Mouse (Mus musculus) E14TG2a.4 (cell line): ENCODE measurements around the gene Rufy2.

ENCODE experiments used
- H3K27me3 ChIP-seq: 2 replicates; pipeline ENCODE4 v1.6.1; 2014; ENCODE audit warnings: low read length, control low read depth; ENCODE audit not compliant: insufficient read depth
- H3K36me3 ChIP-seq: 2 replicates; pipeline ENCODE4 v1.6.1; 2014; ENCODE audit warnings: low read length, control low read depth; ENCODE audit not compliant: insufficient read depth
- H3K4me1 ChIP-seq: replicated peaks from 2 replicates; pipeline ENCODE4 v1.6.1; 2014; ENCODE audit warnings: low read depth, low read length, control low read depth
- H3K4me3 ChIP-seq: replicated peaks from 2 replicates; pipeline ENCODE4 v1.5.1; 2014; ENCODE audit warnings: mild to moderate bottlenecking, low read length
- H3K9me3 ChIP-seq: 2 replicates; pipeline ENCODE4 v1.6.1; 2014; ENCODE audit warnings: low read length, control low read depth
- CTCF ChIP-seq: conservative IDR thresholded peaks from 2 replicates; pipeline ENCODE4 v1.5.1; 2014; ENCODE audit warnings: low read length
- NANOG ChIP-seq: IDR thresholded peaks from 2 replicates; pipeline ENCODE4 v1.6.1; 2014; ENCODE audit warnings: borderline replicate concordance, low read length, mixed read lengths
- POU5F1 ChIP-seq: IDR thresholded peaks from 2 replicates; pipeline ENCODE4 v1.6.1; 2014; ENCODE audit warnings: low read length, borderline replicate concordance

Rufy2 gene

GRCm38 (mm10) chr10:63032267-63032666 is 52.2 kb downstream of the Rufy2 start:
- H3K27me3 ChIP-seq: no peaks in the 10 kb centered on the region; the same call in 1 of the 2 replicates
- H3K9me3 ChIP-seq: no peaks in the 10 kb centered on the region
- H3K4me1 ChIP-seq: peaks cover 12% of the 10 kb centered on the region
- H3K4me3 ChIP-seq: no peak overlapping the region
- no peaks in the 10 kb centered on the region for H3K36me3 ChIP-seq
- TF ChIP-seq CTCF (no peak), NANOG (no peak), POU5F1 (no peak)

- no peak for TF ChIP-seq CTCF
- no peak for TF ChIP-seq POU5F1
- TF ChIP-seq NANOG: no peak
- H3K36me3 ChIP-seq: no peaks in the 10 kb centered on the region
- H3K4me3 ChIP-seq: no peak overlapping the region
- H3K9me3 ChIP-seq: no peaks in the 10 kb centered on the region
- peaks cover 10% of the 10 kb centered on the region for H3K4me1 ChIP-seq
- peaks cover 3% of the 10 kb centered on the region for H3K27me3 ChIP-seq
Measured at GRCm38 (mm10) chr10:63032956-63033355, 52.9 kb downstream of the Rufy2 start.

GRCm38 (mm10) chr10:63038571-63039320 is 58.7 kb downstream of the Rufy2 start:
- Histone ChIP-seq H3K4me1 (0 out of 2 replicates have a peak, but pooled peaks cover 3% of the 10 kb centered on the region), H3K27me3 (peaks cover 9% of the 10 kb centered on the region), H3K4me3 (peak overlapping the region; percentile 57), H3K36me3 (no peaks in the 10 kb centered on the region), H3K9me3 (no peaks in the 10 kb centered on the region)
- TF ChIP-seq POU5F1: no peak
- no peak for TF ChIP-seq NANOG
- TF ChIP-seq CTCF: no peak

GRCm38 (mm10) chr10:63039867-63040628 is 60.0 kb downstream of the Rufy2 start:
- H3K27me3 ChIP-seq: peaks cover 9% of the 10 kb centered on the region
- 0 out of 2 replicates have a peak, but pooled peaks cover 3% of the 10 kb centered on the region for H3K4me1 ChIP-seq
- H3K9me3 ChIP-seq: no peaks in the 10 kb centered on the region
- TF ChIP-seq POU5F1: no peak
- H3K36me3 ChIP-seq: no peaks in the 10 kb centered on the region
- no peak overlapping the region for H3K4me3 ChIP-seq

DNA sequence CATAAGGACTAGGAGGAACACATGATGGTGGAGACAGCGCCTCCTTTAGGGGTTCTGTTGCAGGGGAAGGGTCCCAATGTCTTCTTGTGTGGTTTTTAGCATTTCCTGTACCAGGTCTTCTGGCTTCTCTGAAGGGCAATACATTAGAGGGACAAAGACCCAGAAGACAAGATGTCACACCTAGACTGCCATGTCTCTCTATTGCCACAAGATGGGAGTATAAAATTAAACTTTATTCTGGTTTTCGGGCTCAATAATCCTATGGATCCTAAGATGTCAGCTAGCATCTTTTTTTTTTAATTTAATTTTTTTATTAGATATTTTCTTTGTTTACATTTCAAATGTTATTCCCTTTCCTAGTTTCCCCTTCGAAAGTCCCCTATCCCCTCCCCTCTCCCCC is 63.1 kb downstream of the Rufy2 start:
- TF ChIP-seq POU5F1: no peak
- no peak for TF ChIP-seq NANOG
- TF ChIP-seq CTCF: peak; percentile 47
- Histone ChIP-seq H3K27me3 (peaks cover 4% of the 10 kb centered on the region), H3K36me3 (no peaks in the 10 kb centered on the region), H3K4me3 (no peak overlapping the region), H3K9me3 (no peaks in the 10 kb centered on the region), H3K4me1 (peaks cover 6% of the 10 kb centered on the region; the same call in 1 of the 2 replicates)

GRCm38 (mm10) chr10:63047751-63048150 is 67.7 kb downstream of the Rufy2 start:
- Histone ChIP-seq H3K36me3 (no peaks in the 10 kb centered on the region), H3K4me1 (peaks cover 43% of the 10 kb centered on the region), H3K9me3 (no peaks in the 10 kb centered on the region), H3K4me3 (no peak overlapping the region), H3K27me3 (no peaks in the 10 kb centered on the region)
- TF ChIP-seq NANOG (no peak), POU5F1 (no peak), CTCF (no peak)

DNA sequence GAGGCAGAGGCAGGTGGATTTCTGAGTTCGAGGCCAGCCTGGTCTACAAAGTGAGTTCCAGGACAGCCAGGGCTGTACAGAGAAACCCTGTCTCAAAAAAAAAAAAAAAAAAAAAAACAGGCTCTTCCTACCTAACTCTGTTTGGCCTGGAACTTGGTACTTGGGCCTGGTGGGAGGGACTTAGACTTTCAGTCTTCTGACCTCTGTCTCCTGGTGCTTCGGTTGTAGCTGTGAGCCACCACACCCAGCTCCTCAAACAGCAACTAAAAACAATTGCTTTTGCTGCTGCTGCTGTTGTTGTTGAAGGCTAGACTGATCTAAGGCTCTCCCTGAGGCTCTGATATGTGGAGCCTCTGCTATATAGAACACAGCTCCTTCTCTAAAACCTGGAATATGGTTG is 69.1 kb downstream of the Rufy2 start:
- H3K27me3 ChIP-seq: no peaks in the 10 kb centered on the region
- TF ChIP-seq POU5F1 (no peak), NANOG (no peak), CTCF (no peak)
- H3K4me1 ChIP-seq: peaks cover 56% of the 10 kb centered on the region
- no peak overlapping the region for H3K4me3 ChIP-seq
- H3K36me3 ChIP-seq: no peaks in the 10 kb centered on the region
- no peaks in the 10 kb centered on the region for H3K9me3 ChIP-seq

DNA sequence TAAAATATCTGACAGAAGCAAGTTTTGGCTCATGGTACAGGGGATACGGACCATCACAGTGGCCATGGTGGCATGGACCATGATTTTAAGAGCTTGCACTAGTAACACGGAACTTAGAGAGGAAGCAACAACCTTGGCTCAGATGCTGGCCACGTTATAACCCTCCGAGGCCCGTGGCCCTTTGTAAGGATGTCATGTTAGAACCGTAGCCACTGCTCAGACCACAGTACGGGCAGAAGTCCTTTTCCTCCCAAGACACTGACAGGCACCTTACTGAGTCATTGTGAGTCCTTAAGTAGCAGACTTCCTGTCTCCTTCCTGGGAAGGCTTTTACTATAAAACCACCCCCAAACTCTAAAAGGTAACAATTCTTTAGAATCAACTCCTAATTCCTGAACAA is 71.2 kb downstream of the Rufy2 start:
- no peak for TF ChIP-seq NANOG
- no peak for TF ChIP-seq CTCF
- TF ChIP-seq POU5F1: no peak
- Histone ChIP-seq H3K4me3 (no peak overlapping the region), H3K9me3 (0 out of 2 replicates have a peak, but pooled peaks cover 3% of the 10 kb centered on the region), H3K4me1 (peaks cover 69% of the 10 kb centered on the region), H3K27me3 (no peaks in the 10 kb centered on the region), H3K36me3 (no peaks in the 10 kb centered on the region)

DNA sequence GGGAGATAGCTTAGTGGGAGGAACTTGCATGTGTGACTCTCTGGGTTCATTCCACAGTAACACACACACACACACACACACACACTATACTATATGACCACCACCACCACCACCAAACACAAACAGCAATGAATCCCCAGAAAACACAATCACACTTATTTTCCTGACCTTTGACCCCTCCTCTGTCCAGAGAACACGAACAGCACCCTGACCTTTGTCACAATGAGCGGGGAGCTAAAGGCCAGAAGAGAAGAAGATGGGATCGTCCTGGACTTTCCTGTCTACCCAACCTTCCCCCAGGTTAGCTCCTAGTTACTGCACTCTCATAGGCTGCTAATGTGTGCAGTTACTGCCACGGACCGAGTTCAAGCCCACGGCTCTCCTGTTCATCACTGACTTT is 72.0 kb downstream of the Rufy2 start:
- 0 out of 2 replicates have a peak, but pooled peaks cover 3% of the 10 kb centered on the region for H3K9me3 ChIP-seq
- TF ChIP-seq CTCF (no peak), POU5F1 (no peak), NANOG (no peak)

More for the DNA sequence above, 72.0 kb downstream of the Rufy2 start:
- no peaks in the 10 kb centered on the region for H3K27me3 ChIP-seq
- no peak overlapping the region for H3K4me3 ChIP-seq
- peaks cover 76% of the 10 kb centered on the region for H3K4me1 ChIP-seq
- H3K36me3 ChIP-seq: no peaks in the 10 kb centered on the region
